Mouse (Mus musculus): ENCODE results near the gene Ppm1n. TPM values are rescaled to one million over a fixed set of nuclear protein-coding genes. Genes with fewer than 3 reads are reported as not detected.

The Ppm1n gene
- polyA plus RNA-seq, 1 experiment from 2014 or later: 0.19 TPM

DNA sequence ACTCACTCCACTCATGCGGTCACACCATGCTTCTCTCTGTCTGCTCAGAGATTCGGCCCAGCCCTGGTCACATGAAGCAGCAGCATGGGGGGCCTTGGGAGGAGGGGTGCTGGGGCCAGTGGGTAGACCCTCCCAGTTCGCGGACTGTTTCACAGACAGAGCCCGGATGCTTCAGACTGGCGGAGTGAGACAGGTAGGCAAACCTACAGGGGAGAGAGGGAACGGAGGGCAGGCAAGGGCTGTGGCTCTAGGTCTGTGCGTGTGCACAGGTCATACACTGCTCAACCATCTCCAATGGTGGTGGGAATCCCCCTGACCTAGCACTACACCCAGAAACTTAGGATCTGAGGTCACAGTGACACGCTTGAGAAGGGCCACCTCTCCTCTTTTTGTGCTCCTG is 39.6 kb upstream of the Ppm1n start:
- H3K4me1 ChIP-seq: peaks cover 10% of the 10 kb centered on the region
- peak overlapping the region; percentile 61 for H3K27ac ChIP-seq
- WGBS: 16% methylated on average over 9 of the region's 9 CpGs
- peak overlapping the region; percentile 87 for H3K4me2 ChIP-seq
- peak overlapping the region; percentile 53 for H3K4me3 ChIP-seq
- H3K36me3 ChIP-seq: no peaks in the 10 kb centered on the region
- peak overlapping the region; percentile 28; the same call in 1 of the 2 replicates for H3K9ac ChIP-seq
- ATAC-seq (ENCODE audit: insufficient number of reproducible peaks, low FRiP score, low TSS enrichment, low read depth): 0 out of 2 replicates have a peak, but pooled peaks have one; percentile 20
- H3K27me3 ChIP-seq: peaks cover 24% of the 10 kb centered on the region; the same call in 1 of the 2 replicates
- no peaks in the 10 kb centered on the region for H3K9me3 ChIP-seq

- H3K27ac ChIP-seq: no peak overlapping the region
- no peaks in the 10 kb centered on the region for H3K9me3 ChIP-seq
- H3K4me1 ChIP-seq: peaks cover 10% of the 10 kb centered on the region
- H3K4me3 ChIP-seq: no peak overlapping the region
- H3K4me2 ChIP-seq: no peak overlapping the region
- H3K36me3 ChIP-seq: no peaks in the 10 kb centered on the region
- 75% methylated on average over 7 of the region's 7 CpGs for WGBS
- no peak overlapping the region for H3K9ac ChIP-seq
- ATAC-seq (ENCODE audit: insufficient number of reproducible peaks, low FRiP score, low TSS enrichment, low read depth): no peak
- H3K27me3 ChIP-seq: peaks cover 24% of the 10 kb centered on the region; the same call in 1 of the 2 replicates
These were observed 38.8 kb upstream of the Ppm1n start for GRCm38 (mm10) chr7:19318676-19319075.

DNA sequence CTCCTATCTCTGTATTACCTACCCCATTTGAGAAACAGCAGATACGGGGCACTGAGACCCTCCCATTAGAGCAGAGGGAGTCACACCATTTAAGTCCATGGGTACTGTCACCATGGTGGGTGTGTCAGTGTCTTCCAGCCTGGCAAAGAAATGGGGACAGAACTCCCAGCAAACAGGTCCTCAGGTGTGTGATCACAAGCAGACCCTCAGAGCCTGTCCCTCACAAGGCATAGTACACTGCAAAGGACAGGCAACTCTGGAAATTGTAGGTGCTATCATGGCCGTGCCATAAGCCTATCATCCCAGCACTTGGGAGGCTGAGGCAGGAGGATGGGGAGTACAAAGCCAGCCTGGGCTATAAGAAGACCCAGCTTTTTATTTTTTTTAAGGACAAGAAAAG is 38.3 kb upstream of the Ppm1n start:
- no peaks in the 10 kb centered on the region for H3K9me3 ChIP-seq
- no peak for ATAC-seq (ENCODE audit: insufficient number of reproducible peaks, low FRiP score, low TSS enrichment, low read depth)
- no peak overlapping the region for H3K27ac ChIP-seq
- no peak overlapping the region for H3K9ac ChIP-seq
- H3K4me3 ChIP-seq: no peak overlapping the region
- peaks cover 10% of the 10 kb centered on the region for H3K4me1 ChIP-seq
- no peak overlapping the region for H3K4me2 ChIP-seq
- H3K36me3 ChIP-seq: no peaks in the 10 kb centered on the region
- WGBS: 61% methylated on average over 2 of the region's 2 CpGs
- H3K27me3 ChIP-seq: peaks cover 29% of the 10 kb centered on the region; the same call in 1 of the 2 replicates

GRCm38 (mm10) chr7:19316451-19317161 is 36.7 kb upstream of the Ppm1n start:
- no peak overlapping the region for H3K9ac ChIP-seq
- 56% methylated on average over 14 of the region's 14 CpGs for WGBS
- no peaks in the 10 kb centered on the region for H3K36me3 ChIP-seq
- peaks cover 30% of the 10 kb centered on the region; the same call in 1 of the 2 replicates for H3K27me3 ChIP-seq
- no peak overlapping the region for H3K4me3 ChIP-seq
- no peak for ATAC-seq (ENCODE audit: insufficient number of reproducible peaks, low FRiP score, low TSS enrichment, low read depth)
- no peaks in the 10 kb centered on the region for H3K9me3 ChIP-seq
- H3K4me2 ChIP-seq: no peak overlapping the region
- peaks cover 10% of the 10 kb centered on the region for H3K4me1 ChIP-seq
- H3K27ac ChIP-seq: no peak overlapping the region

DNA sequence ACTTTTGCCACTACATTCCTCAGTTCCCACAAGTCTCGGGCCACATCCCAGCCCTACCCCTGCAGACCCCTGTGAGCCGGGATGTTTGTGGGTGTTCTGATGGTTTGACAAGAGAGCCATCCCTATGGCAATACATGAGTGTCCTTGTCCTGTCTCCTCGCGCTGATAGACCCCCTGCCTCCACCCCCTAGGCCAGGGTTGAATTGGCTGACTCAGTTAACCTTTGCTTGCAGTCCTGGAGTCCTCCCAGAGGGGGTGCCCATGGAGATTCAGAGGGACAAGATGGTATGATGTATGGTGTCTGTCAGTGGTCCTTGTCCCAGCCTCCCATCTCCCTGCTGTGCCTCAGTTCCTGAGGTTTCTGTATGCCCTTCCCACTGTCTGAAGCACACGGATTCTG is 34.2 kb upstream of the Ppm1n start:
- H3K9me3 ChIP-seq: no peaks in the 10 kb centered on the region
- peaks cover 33% of the 10 kb centered on the region; the same call in 1 of the 2 replicates for H3K27me3 ChIP-seq
- 39% methylated on average over 5 of the region's 5 CpGs for WGBS
- no peaks in the 10 kb centered on the region for H3K36me3 ChIP-seq
- no peak overlapping the region for H3K4me2 ChIP-seq
- ATAC-seq (ENCODE audit: insufficient number of reproducible peaks, low FRiP score, low TSS enrichment, low read depth): no peak
- no peak overlapping the region for H3K4me3 ChIP-seq
- H3K9ac ChIP-seq: no peak overlapping the region
- peaks cover 11% of the 10 kb centered on the region for H3K4me1 ChIP-seq
- H3K27ac ChIP-seq: no peak overlapping the region

GRCm38 (mm10) chr7:19311991-19312390 is 32.1 kb upstream of the Ppm1n start:
- Histone ChIP-seq H3K27ac (no peak overlapping the region), H3K4me3 (no peak overlapping the region), H3K4me2 (no peak overlapping the region), H3K27me3 (peaks cover 31% of the 10 kb centered on the region), H3K9me3 (no peaks in the 10 kb centered on the region), H3K9ac (no peak overlapping the region), H3K4me1 (peaks cover 22% of the 10 kb centered on the region), H3K36me3 (no peaks in the 10 kb centered on the region)
- no peak for ATAC-seq (ENCODE audit: insufficient number of reproducible peaks, low FRiP score, low TSS enrichment, low read depth)
- WGBS: 36% methylated on average over 4 of the region's 4 CpGs

DNA sequence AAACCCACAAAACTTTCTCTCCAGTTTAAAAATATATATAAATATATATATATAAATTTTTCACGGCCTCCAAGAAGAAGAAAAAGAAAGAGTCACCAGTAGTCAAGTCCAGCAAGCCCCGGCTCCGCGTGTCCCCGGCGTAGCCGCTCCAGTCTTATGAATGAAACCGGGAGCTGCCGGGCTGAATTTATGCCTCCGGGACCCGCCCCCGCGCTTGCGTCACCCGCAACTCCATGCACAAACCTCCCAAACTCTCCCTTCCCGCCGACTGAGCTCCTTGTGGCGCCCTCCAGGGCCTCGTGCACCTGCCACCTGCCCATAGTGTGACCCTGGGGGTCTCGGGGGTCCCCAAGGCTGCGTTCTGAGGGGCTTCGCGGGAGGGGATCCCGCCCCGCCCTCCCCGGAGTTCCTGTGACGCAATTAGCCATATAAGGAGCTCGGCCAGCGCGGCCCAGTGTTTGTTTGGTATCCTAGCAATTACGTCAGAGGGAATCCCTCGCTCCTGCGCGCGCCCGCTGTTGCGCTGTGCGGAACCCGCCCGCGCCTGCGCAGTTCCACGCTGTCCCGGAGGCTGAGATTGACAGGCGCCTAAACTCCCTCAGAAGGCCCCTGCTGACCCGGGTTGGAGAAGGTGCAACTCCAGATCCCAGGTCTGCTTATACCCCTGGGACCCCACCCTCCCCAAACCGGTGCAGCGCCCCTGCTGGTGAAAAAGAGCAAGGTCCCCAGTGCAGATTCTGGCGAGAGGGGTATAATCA is 30.2 kb upstream of the Ppm1n start, which contains the start of gene Fosb:
Gene Fosb (minus strand): TSS at position 168 of the 758 bp plus-strand sequence.
- H3K27me3 ChIP-seq: peaks cover 43% of the 10 kb centered on the region
- H3K36me3 ChIP-seq: no peaks in the 10 kb centered on the region
- H3K9ac ChIP-seq: peak within 1 kb of the TSS; percentile 59
- ATAC-seq (ENCODE audit: insufficient number of reproducible peaks, low FRiP score, low TSS enrichment, low read depth): peak; percentile 81
- peak within 1 kb of the TSS; percentile 99 for H3K4me2 ChIP-seq
- under 1% methylated on average over 49 of the region's 49 CpGs for WGBS
- peak within 1 kb of the TSS; percentile 60 for H3K27ac ChIP-seq
- peaks cover 26% of the 10 kb centered on the region for H3K4me1 ChIP-seq
- no peaks in the 10 kb centered on the region for H3K9me3 ChIP-seq
- H3K4me3 ChIP-seq: peak within 1 kb of the TSS; percentile 69

- H3K36me3 ChIP-seq: no peaks in the 10 kb centered on the region
- no peak overlapping the region for H3K27ac ChIP-seq
- ATAC-seq (ENCODE audit: insufficient number of reproducible peaks, low FRiP score, low TSS enrichment, low read depth): no peak
- H3K4me1 ChIP-seq: peaks cover 33% of the 10 kb centered on the region
- WGBS: 1% methylated on average over 48 of the region's 48 CpGs
- no peaks in the 10 kb centered on the region for H3K9me3 ChIP-seq
- peak overlapping the region; percentile 69 for H3K4me3 ChIP-seq
- peak overlapping the region; percentile 99 for H3K4me2 ChIP-seq
- 0 out of 2 replicates have a peak overlapping the region, but pooled peaks have one; percentile 3 for H3K9ac ChIP-seq
- H3K27me3 ChIP-seq: peaks cover 47% of the 10 kb centered on the region
These were observed 29.5 kb upstream of the Ppm1n start for GRCm38 (mm10) chr7:19309278-19309883.

DNA sequence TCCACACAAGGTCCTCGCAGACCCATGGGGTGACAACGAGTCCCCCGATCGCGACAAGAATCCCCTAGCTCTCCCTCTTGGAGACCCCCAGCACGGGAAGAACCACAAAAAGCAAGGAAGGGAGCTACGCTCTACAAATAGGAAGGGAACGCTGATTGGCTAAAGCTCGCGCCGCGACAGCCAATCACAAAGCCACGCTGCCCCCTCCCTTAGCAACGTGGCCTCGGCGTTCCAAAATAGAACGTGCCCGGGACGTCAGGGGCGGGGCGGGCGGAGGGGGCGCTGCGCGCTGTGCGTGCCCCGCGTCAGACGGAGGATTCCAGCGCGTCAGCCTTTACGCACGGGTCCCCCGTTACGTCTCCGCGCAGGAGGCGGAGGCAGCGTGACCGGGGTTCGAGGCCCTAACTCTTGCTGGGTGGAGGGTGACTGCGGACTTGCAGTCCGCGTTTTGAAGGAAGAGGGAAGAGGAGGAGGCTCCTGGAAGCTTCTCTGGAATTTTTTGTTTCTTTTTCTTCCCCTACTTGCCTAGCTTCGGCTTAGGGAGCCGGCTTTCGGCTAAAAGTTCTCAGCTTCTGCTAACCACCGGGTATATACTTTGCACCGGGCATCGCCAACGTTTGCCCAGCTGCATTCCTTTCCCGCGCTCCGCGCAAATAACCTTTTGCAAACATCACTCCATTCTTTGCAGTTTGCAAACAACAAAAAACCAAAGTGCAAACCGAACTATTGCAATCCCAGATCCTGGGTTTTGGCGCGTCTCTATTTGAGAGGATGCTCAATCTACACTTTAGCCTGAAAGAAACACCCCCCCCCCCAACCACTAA is 28.8 kb upstream of the Ppm1n start:
- Histone ChIP-seq H3K4me3 (peak overlapping the region; percentile 69), H3K27me3 (peaks cover 54% of the 10 kb centered on the region), H3K9ac (peak overlapping the region; percentile 45), H3K36me3 (no peaks in the 10 kb centered on the region), H3K4me2 (peak overlapping the region; percentile 99), H3K4me1 (peaks cover 40% of the 10 kb centered on the region), H3K27ac (peak overlapping the region; percentile 88), H3K9me3 (no peaks in the 10 kb centered on the region)
- peak; percentile 91 for ATAC-seq (ENCODE audit: insufficient number of reproducible peaks, low FRiP score, low TSS enrichment, low read depth)
- WGBS: under 1% methylated on average over 58 of the region's 58 CpGs

DNA sequence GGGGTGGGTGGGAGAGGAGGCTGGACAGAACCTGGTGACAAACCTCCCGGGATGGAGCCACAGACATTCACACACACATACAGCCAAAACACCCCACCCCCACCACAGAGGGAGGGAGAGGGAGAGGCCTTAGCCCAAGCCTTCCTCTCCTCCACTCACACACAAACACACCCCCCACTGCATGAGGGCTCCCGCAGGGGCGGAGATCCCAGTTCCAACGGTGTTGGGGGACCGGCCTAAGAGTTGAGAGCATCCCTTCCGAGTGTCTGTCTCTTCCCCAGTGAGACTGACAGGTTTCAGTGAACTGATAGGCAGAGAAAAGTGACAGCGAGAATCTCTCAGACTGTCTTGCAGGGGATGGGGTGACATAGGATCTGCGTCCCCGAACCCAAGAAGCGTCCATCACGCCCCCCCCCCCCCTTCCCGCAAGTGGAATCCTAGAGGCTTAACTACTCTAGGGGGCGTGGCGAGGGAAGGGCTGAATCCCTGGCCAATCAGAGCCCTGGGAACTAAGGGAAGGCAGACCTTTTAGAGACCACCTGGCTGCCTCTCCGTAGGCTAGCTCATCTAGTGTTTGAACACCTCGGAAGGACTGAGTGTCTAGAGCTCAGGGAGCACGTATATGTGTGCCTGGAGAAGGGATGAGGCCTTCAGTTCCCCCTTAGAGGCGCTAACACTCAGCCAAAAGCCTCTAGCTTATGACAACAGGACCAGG is 28.0 kb upstream of the Ppm1n start:
- no peaks in the 10 kb centered on the region for H3K36me3 ChIP-seq
- H3K27ac ChIP-seq: peak overlapping the region; percentile 88
- peaks cover 43% of the 10 kb centered on the region for H3K4me1 ChIP-seq
- peak; percentile 54 for ATAC-seq (ENCODE audit: insufficient number of reproducible peaks, low FRiP score, low TSS enrichment, low read depth)
- peak overlapping the region; percentile 31 for H3K9ac ChIP-seq
- H3K4me3 ChIP-seq: peak overlapping the region; percentile 69
- WGBS: 2% methylated on average over 18 of the region's 18 CpGs
- peaks cover 55% of the 10 kb centered on the region for H3K27me3 ChIP-seq
- peak overlapping the region; percentile 99 for H3K4me2 ChIP-seq
- H3K9me3 ChIP-seq: no peaks in the 10 kb centered on the region
